Comparison of ENCODE assay signal across 9 mouse cellular contexts in the genomic region with DNA sequence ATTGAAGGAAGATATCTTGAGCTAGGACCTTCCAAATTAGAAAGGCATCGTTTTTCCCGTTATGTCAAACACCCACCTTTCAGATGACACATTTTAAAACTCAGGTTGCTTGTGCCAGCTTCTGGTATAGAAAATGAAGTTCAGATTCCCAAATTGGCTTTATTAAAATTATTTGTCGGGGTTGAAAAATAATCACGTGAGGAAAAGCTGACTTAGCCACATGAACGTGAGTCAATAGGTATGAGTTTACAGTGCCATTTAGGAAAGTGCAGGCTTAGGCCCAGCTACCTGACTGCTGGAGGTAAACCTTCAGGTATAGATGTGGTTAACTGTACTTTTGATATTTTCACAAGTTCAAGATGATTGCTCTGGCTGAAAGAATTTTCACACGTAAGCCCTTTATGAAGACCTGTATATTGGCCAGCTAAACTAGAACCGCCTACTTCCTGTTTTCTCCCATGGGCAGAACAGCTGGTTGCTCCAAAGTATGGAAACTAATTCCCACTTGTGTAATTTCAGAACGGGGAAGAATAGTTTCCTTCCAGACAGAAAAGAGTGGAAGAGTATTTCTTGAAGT. TPM values are rescaled to one million over a fixed set of nuclear protein-coding genes. Genes with fewer than 3 reads are reported as not detected.
DNase-seq lines count a peak whose midpoint lies in the region; ATAC-seq and TF ChIP-seq lines count a peak whose summit lies in the region.
"Had no signal": no experiment of that assay in that cellular context is flagged by ENCODE, and none has a peak within 500 bp of the region (broad histone marks: within the 10 kb centered on the region; RNA-seq: fewer than 3 reads in every experiment).

No protein-coding gene starts in this region.

- no peak for DNase-seq in left cerebral cortex, adult 2 months (ENCODE audit: extremely low spot score in 1 of 2, low spot score in 2 of 2)
- DNase-seq in left cerebral cortex, postnatal 14 days (ENCODE audit: low spot score in 2 of 2), result no peak
- peak; percentile 2 for DNase-seq in embryo, embryonic 9.5 days (ENCODE audit: extremely low spot score)
- DNase-seq in hindbrain, embryonic 14.5 days (ENCODE audit: low spot score), result no peak
- DNase-seq in urinary bladder, postnatal 25 days (ENCODE audit: low spot score), result no peak
- no peak for DNase-seq in left cerebral cortex, adult 8-10 months (ENCODE audit: low spot score in 2 of 2)
- no peak for DNase-seq in left cerebral cortex, postnatal 36 days (ENCODE audit: low spot score in 2 of 2)

- H3K9me3 ChIP-seq in hindbrain, embryonic 14.5 days (ENCODE audit: control insufficient read depth, low read length), result no peaks in the 10 kb centered on the region
- H3K9me3 ChIP-seq in midbrain, embryonic 12.5 days, result no peaks in the 10 kb centered on the region

- WGBS in hindbrain, embryonic 14.5 days, result 25% methylated on average over 8 of the region's 8 CpGs
- WGBS in midbrain, embryonic 12.5 days, result 28% methylated on average over 8 of the region's 8 CpGs

- H3K27ac ChIP-seq in left cerebral cortex, adult 2 months, result peak overlapping the region; percentile 92
- H3K27ac ChIP-seq in hindbrain, embryonic 14.5 days, result peak overlapping the region; percentile 88
- peak overlapping the region; percentile 88 for H3K27ac ChIP-seq in midbrain, embryonic 12.5 days (replicated peaks)

- H3K27me3 ChIP-seq in hindbrain, embryonic 14.5 days (ENCODE audit: control insufficient read depth, insufficient read depth, low read length), result no peaks in the 10 kb centered on the region
- H3K27me3 ChIP-seq in midbrain, embryonic 12.5 days, result no peaks in the 10 kb centered on the region

- no peak for TF ChIP-seq CTCF in left cerebral cortex, adult 2 months (IDR thresholded peaks at IDR 0.05)

- ATAC-seq in hindbrain, embryonic 14.5 days (ENCODE audit: low FRiP score), result no peak
- no peak for ATAC-seq in midbrain, embryonic 12.5 days (ENCODE audit: low FRiP score, low read depth)

- H3K4me1 ChIP-seq in hindbrain, embryonic 14.5 days (replicated peaks; ENCODE audit: control insufficient read depth, insufficient read depth, low read length), result peaks cover 19% of the 10 kb centered on the region
- peaks cover 25% of the 10 kb centered on the region for H3K4me1 ChIP-seq in midbrain, embryonic 12.5 days

- H3K36me3 ChIP-seq in hindbrain, embryonic 14.5 days (replicated peaks; ENCODE audit: control insufficient read depth, insufficient read depth), result peaks cover 35% of the 10 kb centered on the region
- peaks cover 21% of the 10 kb centered on the region for H3K36me3 ChIP-seq in midbrain, embryonic 12.5 days

- H3K4me2 ChIP-seq in hindbrain, embryonic 14.5 days (replicated peaks), result peak overlapping the region; percentile 81
- peak overlapping the region; percentile 65 for H3K4me2 ChIP-seq in midbrain, embryonic 12.5 days (replicated peaks)

- H3K9ac ChIP-seq in hindbrain, embryonic 14.5 days, result peak overlapping the region; percentile 70
- peak overlapping the region; percentile 75 for H3K9ac ChIP-seq in midbrain, embryonic 12.5 days (replicated peaks)

- peak overlapping the region; percentile 85 for H3K4me3 ChIP-seq in left cerebral cortex, adult 2 months
- H3K4me3 ChIP-seq in hindbrain, embryonic 14.5 days (replicated peaks; ENCODE audit: low read length), result peak overlapping the region; percentile 73
- peak overlapping the region; percentile 63 for H3K4me3 ChIP-seq in midbrain, embryonic 12.5 days

- intact Hi-C loops in left cerebral cortex, adult 2 months (cut with DNase I), result loop anchor here (2.0 kb wide), 2 partner anchors 85 to 127 kb away; no protein-coding TSS in a partner anchor
- intact Hi-C loops in left cerebral cortex, postnatal 14 days (cut with DNase I), result loop anchor here (5.0 kb wide), 1 partner anchor 86 kb away; the partner anchor contains the start of gene Vat1
- intact Hi-C loops in left cerebral cortex, postnatal 36 days (cut with DNase I), result loop anchor here (2.0 kb wide), 1 partner anchor 87 kb away; the partner anchor contains the start of gene Vat1

RNA-seq across cellular contexts. Expression of gene Nbr1, which starts 1.5 kb away (rescaled TPM):
- total RNA-seq in left cerebral cortex, adult 2 months (2021), result 100 to 1,000 TPM; 136 to 137 TPM
- 100 to 1,000 TPM; 115 to 116 TPM for total RNA-seq in left cerebral cortex, postnatal 14 days (2021)
- 90.1 and 93.0 TPM in 2 replicates for polyA plus RNA-seq in hindbrain, embryonic 14.5 days (2014; fragmentation: Nextera tagmentation; extraction: Ambion mirVana)
- 119 and 130 TPM in 2 replicates for polyA plus RNA-seq in midbrain, embryonic 12.5 days (2016; fragmentation: Nextera tagmentation; extraction: Ambion mirVana)
- total RNA-seq in left cerebral cortex, adult 8-10 months (2022), result 100 to 1,000 TPM; 131 to 144 (median 133) TPM
- 100 to 1,000 TPM; 131 to 145 TPM for total RNA-seq in left cerebral cortex, postnatal 36 days (2021)

RNA-seq across cellular contexts. Expression of gene Brca1, which starts 1.7 kb away (rescaled TPM):
- total RNA-seq in left cerebral cortex, adult 2 months (2021), result under 1 TPM; 0.61 to 0.70 TPM
- 1 to 10 TPM; 1.4 to 2.0 TPM for total RNA-seq in left cerebral cortex, postnatal 14 days (2021)
- 3.2 TPM in 2 replicates for polyA plus RNA-seq in hindbrain, embryonic 14.5 days (2014; fragmentation: Nextera tagmentation; extraction: Ambion mirVana)
- polyA plus RNA-seq in midbrain, embryonic 12.5 days (2016; fragmentation: Nextera tagmentation; extraction: Ambion mirVana), result 16.1 and 21.1 TPM in 2 replicates
- total RNA-seq in left cerebral cortex, adult 8-10 months (2022), result 1 to 10 TPM in 3 of 4 experiments, under 1 TPM in 1; 0.78 to 1.4 (median 1.3) TPM
- total RNA-seq in left cerebral cortex, postnatal 36 days (2021), result 1 to 10 TPM in 1 of 2 experiments, under 1 TPM in 1; 0.96 to 1.0 TPM

RNA-seq across cellular contexts. Expression of gene Tmem106a, which starts 28.6 kb away (rescaled TPM):
- total RNA-seq in left cerebral cortex, adult 2 months (2021), result 1 to 10 TPM; 1.3 to 1.9 TPM
- total RNA-seq in left cerebral cortex, postnatal 14 days (2021), result 1 to 10 TPM; 1.3 to 2.0 TPM
- polyA plus RNA-seq in hindbrain, embryonic 14.5 days (2014; fragmentation: Nextera tagmentation; extraction: Ambion mirVana), result 4.7 and 4.8 TPM in 2 replicates
- 3.4 and 4.5 TPM in 2 replicates for polyA plus RNA-seq in midbrain, embryonic 12.5 days (2016; fragmentation: Nextera tagmentation; extraction: Ambion mirVana)
- total RNA-seq in left cerebral cortex, adult 8-10 months (2022), result 1 to 10 TPM in 3 of 4 experiments, under 1 TPM in 1; 0.97 to 3.1 (median 2.2) TPM
- total RNA-seq in left cerebral cortex, postnatal 36 days (2021), result 1 to 10 TPM; 1.2 to 1.6 TPM

RNA-seq across cellular contexts. Expression of gene Gm11634, which starts 45.6 kb away (rescaled TPM):
- total RNA-seq in left cerebral cortex, adult 2 months (2021), result not detected
- total RNA-seq in left cerebral cortex, postnatal 14 days (2021), result not detected
- polyA plus RNA-seq in hindbrain, embryonic 14.5 days (2014; fragmentation: Nextera tagmentation; extraction: Ambion mirVana), result not detected in 2 replicates
- polyA plus RNA-seq in midbrain, embryonic 12.5 days (2016; fragmentation: Nextera tagmentation; extraction: Ambion mirVana), result not detected in 2 replicates
- not detected for total RNA-seq in left cerebral cortex, adult 8-10 months (2022)
- not detected for total RNA-seq in left cerebral cortex, postnatal 36 days (2021)
- total RNA-seq: common myeloid progenitor, adult 5-6 weeks had no signal
